Mouse (Mus musculus): ENCODE measurements around the gene Snx29.

Gene Snx29

GRCm38 (mm10) chr16:11688281-11689005 is 365.7 kb downstream of the Snx29 start:
- peak; percentile 19 for DNase-seq (ENCODE audit: low read depth)

- DNase-seq (ENCODE audit: low read depth) = no peak
These were observed 367.4 kb downstream of the Snx29 start for GRCm38 (mm10) chr16:11690097-11690496.

GRCm38 (mm10) chr16:11690756-11691155 is 368.0 kb downstream of the Snx29 start:
- DNase-seq (ENCODE audit: low read depth) = no peak

- DNase-seq (ENCODE audit: low read depth) = no peak
These were observed 368.9 kb downstream of the Snx29 start for GRCm38 (mm10) chr16:11691487-11692200.

- no peak for DNase-seq (ENCODE audit: low read depth)
These were observed 370.0 kb downstream of the Snx29 start for GRCm38 (mm10) chr16:11692744-11693143.

GRCm38 (mm10) chr16:11694386-11694785 is 371.7 kb downstream of the Snx29 start:
- DNase-seq (ENCODE audit: low read depth) = no peak

- DNase-seq (ENCODE audit: low read depth) = no peak
These were observed 374.1 kb downstream of the Snx29 start for GRCm38 (mm10) chr16:11696767-11697166.

- DNase-seq (ENCODE audit: low read depth) = peak; percentile 62
These were observed 375.1 kb downstream of the Snx29 start for GRCm38 (mm10) chr16:11697710-11698357.

GRCm38 (mm10) chr16:11701579-11701978 is 378.9 kb downstream of the Snx29 start:
- DNase-seq (ENCODE audit: low read depth) = no peak

- DNase-seq (ENCODE audit: low read depth) = no peak
These were observed 381.4 kb downstream of the Snx29 start for GRCm38 (mm10) chr16:11704096-11704495.

GRCm38 (mm10) chr16:11705456-11705855 is 382.7 kb downstream of the Snx29 start:
- DNase-seq (ENCODE audit: low read depth) = no peak

GRCm38 (mm10) chr16:11708097-11708496 is 385.4 kb downstream of the Snx29 start:
- DNase-seq (ENCODE audit: low read depth) = no peak

- DNase-seq (ENCODE audit: low read depth) = no peak
These were observed 386.7 kb downstream of the Snx29 start for GRCm38 (mm10) chr16:11709382-11709781.

GRCm38 (mm10) chr16:11709999-11710667 is 387.4 kb downstream of the Snx29 start:
- no peak for DNase-seq (ENCODE audit: low read depth)

GRCm38 (mm10) chr16:11713265-11713865 is 390.7 kb downstream of the Snx29 start:
- no peak for DNase-seq (ENCODE audit: low read depth)

- DNase-seq (ENCODE audit: low read depth) = no peak
These were observed 394.2 kb downstream of the Snx29 start for GRCm38 (mm10) chr16:11716932-11717331.

- no peak for DNase-seq (ENCODE audit: low read depth)
These were observed 403.2 kb downstream of the Snx29 start for GRCm38 (mm10) chr16:11725901-11726300.

GRCm38 (mm10) chr16:11727331-11727730 is 404.6 kb downstream of the Snx29 start:
- DNase-seq (ENCODE audit: low read depth) = no peak

- DNase-seq (ENCODE audit: low read depth) = no peak
These were observed 405.4 kb downstream of the Snx29 start for GRCm38 (mm10) chr16:11728131-11728530.

- no peak for DNase-seq (ENCODE audit: low read depth)
These were observed 405.9 kb downstream of the Snx29 start for GRCm38 (mm10) chr16:11728627-11729026.

- peak; percentile 88 for DNase-seq (ENCODE audit: low read depth)
These were observed 406.4 kb downstream of the Snx29 start for GRCm38 (mm10) chr16:11729111-11729510.

- no peak for DNase-seq (ENCODE audit: low read depth)
These were observed 407.1 kb downstream of the Snx29 start for GRCm38 (mm10) chr16:11729815-11730214.
